Mouse (Mus musculus) forebrain, embryonic 10.5 days (tissue): ENCODE measurements around the gene B230219D22Rik. TPM values are rescaled to one million over a fixed set of nuclear protein-coding genes. Genes with fewer than 3 reads are reported as not detected.

Experiments used
- DNase-seq: peaks from one replicate; pipeline ENCODE4 v3.0.0-alpha.2; 2017; ENCODE audit warnings: low spot score; ENCODE audit errors: extremely low spot score
- H3K27ac ChIP-seq: fragments of 300-500 bp; sonication (generic); 2 replicates; pipeline ENCODE4 v1.5.1; 2016; ENCODE audit warnings: mild to moderate bottlenecking
- H3K27me3 ChIP-seq: fragments of 300-500 bp; sonication (generic); 2 replicates; pipeline ENCODE4 v1.6.1; 2016; ENCODE audit warnings: mild to moderate bottlenecking; ENCODE audit not compliant: poor library complexity, severe bottlenecking
- H3K36me3 ChIP-seq: fragments of 300-500 bp; sonication (generic); replicated peaks from 2 replicates; pipeline ENCODE4 v1.6.1; 2016; ENCODE audit warnings: mild to moderate bottlenecking, moderate library complexity
- H3K4me1 ChIP-seq: fragments of 300-500 bp; sonication (generic); 2 replicates; pipeline ENCODE4 v1.6.1; 2016
- H3K4me3 ChIP-seq: fragments of 300-500 bp; sonication (generic); 2 replicates; pipeline ENCODE4 v1.5.1; 2016; ENCODE audit warnings: mild to moderate bottlenecking, moderate library complexity
- H3K9me3 ChIP-seq: fragments of 300-500 bp; sonication (generic); 2 replicates; pipeline ENCODE4 v1.6.1; 2016; ENCODE audit warnings: mild to moderate bottlenecking, moderate library complexity
- WGBS: fragments of 180-500 bp; shearing (Covaris S2); methylation state at CpG from one replicate; pipeline ENCODE4 v1.1.7; 2016; 5-methylcytosine and 5-hydroxymethylcytosine counted together
- polyA plus RNA-seq: library from polyadenylated mRNA; unstranded; fragments of >200 nt; fragmentation: Nextera tagmentation; extraction: Ambion mirVana; gene quantifications from 2 replicates; pipeline ENCODE4 v1.2.1, GENCODE M21; 2016

B230219D22Rik gene
- polyA plus RNA-seq: 46.7 and 48.7 TPM in 2 replicates

DNA sequence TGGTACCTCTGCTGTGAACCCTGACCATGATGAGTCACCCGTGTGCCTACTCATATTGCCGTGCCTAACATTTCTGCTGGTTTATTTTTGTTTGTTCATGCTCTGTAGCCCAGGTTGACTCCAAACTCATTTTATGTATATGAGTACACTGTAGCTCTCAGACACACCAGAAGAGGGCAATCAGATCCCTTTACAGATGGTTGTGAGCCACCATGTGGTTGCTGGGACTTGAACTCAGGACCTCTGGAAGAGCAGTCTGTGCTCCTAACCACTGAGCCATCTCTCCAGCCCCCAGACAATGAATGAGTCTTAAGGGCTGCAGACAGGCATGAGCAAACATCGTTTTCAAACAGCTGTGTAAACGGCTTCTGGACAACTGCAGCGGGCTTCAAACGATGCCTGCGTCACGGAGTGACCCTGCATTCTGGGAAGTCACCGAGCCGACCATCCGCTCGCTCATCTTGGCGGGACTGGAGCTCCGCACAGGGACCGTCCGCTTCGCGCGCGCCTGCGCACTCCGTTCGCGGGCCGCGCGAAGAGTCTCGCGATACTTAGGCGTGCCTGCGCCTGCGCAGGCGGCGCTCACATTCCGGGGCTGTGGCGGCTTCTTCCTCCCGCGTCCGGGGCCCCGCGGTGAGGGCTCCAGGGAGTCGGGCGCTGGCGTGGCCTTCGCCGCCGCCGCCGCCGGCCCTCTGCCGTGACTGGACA lies at the start of gene B230219D22Rik:
Gene B230219D22Rik (plus strand): TSS at position 590 of the 708 bp plus-strand sequence.
- no peaks in the 10 kb centered on the region for H3K9me3 ChIP-seq
- H3K27me3 ChIP-seq: no peaks in the 10 kb centered on the region
- H3K4me1 ChIP-seq: peaks cover 34% of the 10 kb centered on the region
- 3% methylated on average over 51 of the region's 51 CpGs for WGBS
- DNase-seq: peak; percentile 91
- peak within 1 kb of the TSS; percentile 98 for H3K4me3 ChIP-seq
- H3K36me3 ChIP-seq: peaks cover 22% of the 10 kb centered on the region
- H3K27ac ChIP-seq: peak within 1 kb of the TSS; percentile 100

DNA sequence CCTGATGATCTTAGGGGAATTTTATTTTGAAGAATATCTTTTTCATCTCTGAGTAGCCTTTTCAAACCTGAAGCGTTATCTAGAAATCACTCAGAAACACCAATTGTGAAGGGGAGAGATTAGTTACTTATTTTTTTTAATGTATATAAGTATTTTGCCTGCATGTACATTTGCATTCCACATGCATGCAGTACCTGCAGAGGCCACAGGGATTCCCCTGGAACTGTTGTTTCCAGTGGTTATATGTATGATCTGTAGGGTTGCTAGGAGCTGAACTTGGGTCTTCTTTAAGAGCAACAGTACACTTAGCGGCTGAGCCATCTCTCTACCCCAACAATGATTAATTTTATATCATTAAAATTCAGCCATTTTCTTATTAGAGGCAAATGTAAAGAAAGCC lies 48.4 kb upstream of the B230219D22Rik start:
- Histone ChIP-seq H3K4me1 (no peaks in the 10 kb centered on the region), H3K9me3 (no peaks in the 10 kb centered on the region), H3K27ac (no peak overlapping the region), H3K36me3 (peaks cover 93% of the 10 kb centered on the region), H3K4me3 (no peak overlapping the region), H3K27me3 (no peaks in the 10 kb centered on the region)
- DNase-seq: no peak
- 95% methylated on average over 2 of the region's 2 CpGs for WGBS

DNA sequence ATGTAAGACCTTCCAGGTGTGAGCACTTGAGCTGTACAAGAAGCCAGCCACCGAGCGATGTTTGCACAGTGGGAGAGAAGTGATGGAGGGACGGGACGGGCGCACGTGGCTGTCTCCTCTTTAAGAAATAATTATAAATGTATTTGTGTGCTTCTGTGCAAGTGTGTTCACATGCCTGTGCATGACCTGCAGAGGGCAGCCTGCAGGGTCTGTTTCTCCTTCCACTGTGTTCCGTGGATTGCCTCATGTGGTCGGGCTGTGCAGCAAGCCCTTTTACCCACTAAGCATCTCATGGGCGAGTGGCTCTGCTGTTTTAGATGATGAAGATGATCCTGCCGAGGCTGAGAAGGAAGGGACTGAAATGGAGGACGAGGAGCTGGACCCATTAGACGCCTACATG lies 42.8 kb upstream of the B230219D22Rik start:
- Histone ChIP-seq H3K4me3 (no peak overlapping the region), H3K36me3 (peaks cover 100% of the 10 kb centered on the region), H3K9me3 (no peaks in the 10 kb centered on the region), H3K4me1 (no peaks in the 10 kb centered on the region), H3K27me3 (no peaks in the 10 kb centered on the region), H3K27ac (no peak overlapping the region)
- WGBS: 92% methylated on average over 12 of the region's 12 CpGs
- DNase-seq: no peak

DNA sequence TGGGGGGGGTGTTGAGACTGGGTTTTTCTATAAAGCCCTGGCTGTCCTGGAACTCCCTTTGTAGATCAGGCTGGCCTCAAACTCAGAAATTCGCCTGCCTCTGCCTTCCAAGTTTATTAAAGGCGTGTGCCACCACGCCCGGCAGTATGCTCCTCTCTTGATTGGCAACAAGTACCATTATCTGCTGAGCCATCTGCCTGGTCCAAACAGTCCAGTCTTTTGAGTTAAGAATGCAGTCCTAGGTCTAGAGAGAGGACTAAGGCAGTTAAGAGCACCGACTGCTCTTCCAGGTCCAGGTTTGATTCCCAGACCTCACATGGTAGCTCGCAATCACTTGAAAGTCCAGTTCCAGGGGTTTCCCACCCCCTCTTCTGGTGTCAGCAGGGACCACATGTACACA lies 41.9 kb upstream of the B230219D22Rik start:
- H3K27ac ChIP-seq: no peak overlapping the region
- DNase-seq: no peak
- H3K4me1 ChIP-seq: no peaks in the 10 kb centered on the region
- no peak overlapping the region for H3K4me3 ChIP-seq
- H3K36me3 ChIP-seq: peaks cover 100% of the 10 kb centered on the region
- H3K9me3 ChIP-seq: no peaks in the 10 kb centered on the region
- WGBS: 97% methylated on average over 6 of the region's 6 CpGs
- H3K27me3 ChIP-seq: no peaks in the 10 kb centered on the region

DNA sequence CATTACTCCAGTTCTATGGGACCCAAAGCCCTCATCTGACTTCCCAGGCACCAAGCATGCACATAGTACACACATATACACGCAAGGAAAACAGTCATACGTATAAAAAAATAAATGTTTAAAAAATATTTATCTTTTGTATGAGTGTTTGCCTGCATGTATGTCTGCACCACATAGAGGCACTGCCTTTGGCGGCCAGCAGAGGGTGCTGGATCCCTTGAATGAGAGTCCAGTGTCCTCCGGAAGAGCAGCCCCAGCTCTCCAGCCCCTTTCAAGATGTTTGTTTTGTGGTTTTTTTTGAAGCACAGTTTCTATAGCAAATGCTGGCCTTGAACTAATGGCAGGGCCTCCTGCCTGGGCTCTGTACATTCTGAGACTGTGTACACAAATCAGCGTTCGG lies 24.4 kb upstream of the B230219D22Rik start:
- no peaks in the 10 kb centered on the region for H3K4me1 ChIP-seq
- peaks cover 96% of the 10 kb centered on the region for H3K36me3 ChIP-seq
- no peak overlapping the region for H3K27ac ChIP-seq
- H3K27me3 ChIP-seq: no peaks in the 10 kb centered on the region
- no peak overlapping the region for H3K4me3 ChIP-seq
- 82% methylated on average over 6 of the region's 6 CpGs for WGBS
- peak; percentile 25 for DNase-seq
- H3K9me3 ChIP-seq: no peaks in the 10 kb centered on the region; the same call in 1 of the 2 replicates

DNA sequence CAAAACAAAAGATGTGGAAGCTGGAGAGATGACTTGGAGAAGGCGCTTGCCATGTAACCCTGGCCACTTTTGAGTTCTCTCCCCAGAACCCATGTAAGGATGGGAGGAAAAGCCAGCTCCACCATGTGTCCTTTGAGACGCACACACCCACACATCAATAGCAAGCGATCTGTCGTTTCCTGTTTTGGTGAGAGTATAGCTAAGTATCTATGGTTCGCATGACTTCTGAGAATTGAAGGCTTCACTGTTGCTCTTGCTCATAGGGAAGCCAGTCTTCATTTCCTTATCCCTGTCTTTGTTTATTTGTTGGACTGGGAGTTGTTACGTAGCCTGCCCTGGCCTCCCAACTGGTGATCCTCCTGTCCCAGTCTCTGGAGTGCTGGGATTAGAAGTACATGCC lies 20.2 kb upstream of the B230219D22Rik start:
- H3K36me3 ChIP-seq: peaks cover 96% of the 10 kb centered on the region
- WGBS: 95% methylated on average over 6 of the region's 6 CpGs

DNA sequence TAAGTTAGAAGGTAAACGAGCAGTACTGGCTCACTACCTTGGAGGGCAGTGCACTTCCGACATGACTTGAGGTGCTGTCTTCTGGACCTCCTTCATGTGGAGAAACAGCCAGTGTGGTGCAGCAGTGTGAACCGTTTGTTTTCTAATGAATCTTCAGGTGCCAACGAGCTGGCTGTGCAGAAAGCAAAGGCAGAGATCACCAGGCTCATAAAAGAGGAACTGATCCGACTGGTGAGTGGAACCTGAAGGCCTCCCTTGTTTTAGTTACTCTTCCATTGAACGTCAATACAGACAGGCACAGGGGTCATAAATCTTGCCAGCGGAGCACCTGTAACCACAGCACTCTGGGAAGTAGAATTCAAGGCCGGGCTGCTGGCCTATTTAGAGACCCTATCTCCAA lies 15.6 kb upstream of the B230219D22Rik start:
- 95% methylated on average over 8 of the region's 8 CpGs for WGBS

More for the DNA sequence above, 20.2 kb upstream of the B230219D22Rik start:
- no peak overlapping the region for H3K27ac ChIP-seq
- no peaks in the 10 kb centered on the region for H3K27me3 ChIP-seq
- no peaks in the 10 kb centered on the region; the same call in 1 of the 2 replicates for H3K9me3 ChIP-seq
- DNase-seq: no peak
- H3K4me3 ChIP-seq: no peak overlapping the region
- no peaks in the 10 kb centered on the region for H3K4me1 ChIP-seq

DNA sequence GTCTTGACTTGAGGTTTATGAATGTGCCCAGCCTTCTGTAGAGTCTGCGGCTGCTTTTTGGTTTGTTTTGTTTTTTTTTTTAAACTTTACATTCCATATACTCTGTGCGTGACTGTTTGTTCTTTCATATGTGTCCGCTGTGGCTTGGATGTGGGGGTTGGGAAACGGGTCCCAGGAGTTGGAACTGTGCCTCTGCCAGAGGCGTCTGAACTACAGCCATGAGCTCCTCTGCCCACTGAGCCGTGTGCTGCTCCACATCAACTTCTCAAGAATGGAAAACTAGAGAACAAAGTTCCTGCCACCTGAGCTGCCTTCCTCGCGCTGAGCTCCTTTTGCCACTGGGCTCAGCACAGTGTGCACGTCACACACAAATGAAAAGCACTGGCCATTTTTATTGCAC lies 10.7 kb upstream of the B230219D22Rik start:
- Histone ChIP-seq H3K27ac (no peak overlapping the region), H3K4me1 (peaks cover 8% of the 10 kb centered on the region), H3K27me3 (no peaks in the 10 kb centered on the region), H3K36me3 (peaks cover 59% of the 10 kb centered on the region), H3K4me3 (no peak overlapping the region), H3K9me3 (no peaks in the 10 kb centered on the region)
- DNase-seq: no peak
- 93% methylated on average over 9 of the region's 9 CpGs for WGBS

More for the DNA sequence above, 15.6 kb upstream of the B230219D22Rik start:
- peaks cover 98% of the 10 kb centered on the region for H3K36me3 ChIP-seq
- H3K4me1 ChIP-seq: no peaks in the 10 kb centered on the region
- H3K27me3 ChIP-seq: no peaks in the 10 kb centered on the region
- H3K4me3 ChIP-seq: no peak overlapping the region
- no peak overlapping the region for H3K27ac ChIP-seq
- DNase-seq: no peak
- H3K9me3 ChIP-seq: no peaks in the 10 kb centered on the region

DNA sequence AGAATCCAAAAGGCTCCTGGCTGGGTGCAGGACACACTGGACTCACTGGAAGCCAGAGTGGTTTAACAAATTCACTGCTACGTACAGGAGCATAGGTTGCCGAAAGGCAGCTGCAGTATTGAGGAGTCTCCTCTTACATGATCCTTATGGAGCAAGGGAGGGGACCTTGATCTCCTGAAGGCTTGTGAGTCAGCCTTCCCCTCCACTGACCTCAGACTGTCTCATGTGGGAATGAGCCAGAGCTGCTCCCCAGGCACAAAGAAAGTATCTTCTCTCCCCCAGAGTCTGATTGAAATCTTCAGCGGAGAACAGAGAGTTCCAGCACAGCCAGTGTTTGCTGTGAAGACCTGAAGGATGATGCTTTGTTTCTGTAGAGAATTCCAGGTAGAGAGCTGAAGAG lies 9.3 kb upstream of the B230219D22Rik start:
- Histone ChIP-seq H3K27ac (no peak overlapping the region), H3K4me3 (no peak overlapping the region), H3K9me3 (no peaks in the 10 kb centered on the region), H3K36me3 (peaks cover 45% of the 10 kb centered on the region), H3K27me3 (no peaks in the 10 kb centered on the region), H3K4me1 (peaks cover 22% of the 10 kb centered on the region)
- WGBS: 97% methylated on average over 3 of the region's 3 CpGs
- DNase-seq: no peak

DNA sequence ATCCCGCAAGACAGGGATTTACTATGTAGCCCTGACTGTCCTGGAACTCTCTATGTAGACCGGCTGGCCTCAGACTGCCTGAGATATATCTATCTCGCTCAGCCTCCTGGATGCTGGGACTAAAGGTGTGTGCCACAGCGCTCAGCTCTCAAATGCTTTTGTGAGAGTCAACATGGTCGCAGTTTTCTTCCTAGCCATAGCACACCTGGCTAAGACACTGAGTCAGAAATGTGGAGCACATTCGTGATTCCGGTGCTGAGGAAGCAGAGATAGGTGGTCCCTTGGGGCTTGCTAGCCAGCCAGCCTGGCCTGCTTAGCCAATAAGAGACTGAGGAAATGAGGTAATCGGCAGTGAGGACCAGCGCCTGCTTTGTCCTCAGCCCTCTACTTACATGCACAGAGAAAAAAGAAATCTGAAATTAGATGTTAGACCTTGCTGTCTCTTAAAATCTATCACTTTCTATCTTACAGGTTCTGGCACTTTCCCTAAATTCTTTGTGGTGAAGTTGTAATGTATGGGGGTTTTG lies 6.8 kb upstream of the B230219D22Rik start:
- peaks cover 22% of the 10 kb centered on the region for H3K4me1 ChIP-seq
- WGBS: 77% methylated on average over 9 of the region's 9 CpGs

DNA sequence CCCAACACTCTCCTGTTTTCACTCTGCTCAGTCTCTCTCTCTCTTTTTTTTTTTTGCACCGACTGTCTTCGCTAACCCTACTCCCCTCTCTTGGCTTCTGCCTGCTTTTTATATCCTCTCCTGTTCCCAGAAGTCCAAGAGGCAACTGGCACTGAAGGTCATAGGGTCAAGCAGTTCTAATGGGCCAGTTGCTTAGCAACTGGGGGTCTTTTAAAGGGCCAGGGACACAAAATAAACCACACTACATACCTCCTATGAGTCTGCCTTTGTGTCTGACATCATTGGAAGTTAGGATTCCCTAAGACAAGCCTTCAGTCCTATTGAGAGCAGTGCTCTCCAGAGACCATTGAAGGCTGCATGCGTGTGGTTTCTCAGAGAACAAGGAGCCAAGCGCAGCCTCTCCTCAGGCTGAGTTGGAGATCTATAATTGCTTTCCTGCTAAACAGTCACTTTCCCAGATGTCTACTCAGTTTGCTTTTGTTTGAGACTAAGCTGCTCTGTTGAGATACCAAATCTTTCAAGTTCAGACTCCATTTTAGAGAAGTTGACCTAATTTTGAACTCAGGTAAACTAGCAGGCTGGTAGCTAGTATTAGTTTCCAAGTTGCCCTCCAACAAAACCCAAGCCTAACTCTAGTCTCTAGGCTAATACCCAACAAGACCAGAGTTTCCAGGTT lies 4.9 kb upstream of the B230219D22Rik start:
- no peak overlapping the region for H3K4me3 ChIP-seq
- H3K27me3 ChIP-seq: no peaks in the 10 kb centered on the region
- H3K27ac ChIP-seq: peak overlapping the region; percentile 65
- H3K36me3 ChIP-seq: peaks cover 4% of the 10 kb centered on the region; the same call in 1 of the 2 replicates
- no peaks in the 10 kb centered on the region for H3K9me3 ChIP-seq
- WGBS: 27% methylated on average over 4 of the region's 4 CpGs
- peaks cover 29% of the 10 kb centered on the region for H3K4me1 ChIP-seq
- peak; percentile 50 for DNase-seq

More for the DNA sequence above, 6.8 kb upstream of the B230219D22Rik start:
- no peak overlapping the region for H3K4me3 ChIP-seq
- H3K27ac ChIP-seq: peak overlapping the region; percentile 36; the same call in 1 of the 2 replicates
- no peak for DNase-seq
- no peaks in the 10 kb centered on the region for H3K27me3 ChIP-seq
- no peaks in the 10 kb centered on the region for H3K9me3 ChIP-seq
- H3K36me3 ChIP-seq: peaks cover 20% of the 10 kb centered on the region

DNA sequence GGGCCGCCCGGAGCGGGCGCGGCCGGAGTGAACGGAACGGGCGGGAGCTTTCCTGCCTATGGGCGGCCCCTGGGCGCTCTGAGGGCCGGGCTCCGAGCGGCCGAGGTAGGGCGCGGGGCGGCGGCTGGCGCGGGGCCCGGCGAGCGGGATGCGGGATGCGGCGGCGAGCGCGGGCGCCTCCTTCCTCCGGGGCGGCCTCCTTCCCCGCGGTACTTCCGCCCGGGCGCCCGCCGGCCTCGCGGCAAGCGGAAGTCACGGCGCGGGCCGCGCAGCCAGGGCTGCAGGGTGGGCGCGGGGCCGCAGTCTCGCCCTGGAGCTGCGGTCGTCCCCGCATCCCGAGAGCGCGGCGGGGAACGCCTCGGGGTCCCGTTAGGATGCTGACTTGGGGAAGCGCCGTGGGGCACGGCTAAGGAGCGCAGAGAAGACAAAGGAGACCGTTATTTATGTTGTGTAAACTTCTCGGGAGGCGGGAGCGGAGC lies 358 bp downstream of the B230219D22Rik start:
- WGBS: under 1% methylated on average over 53 of the region's 70 CpGs
- Histone ChIP-seq H3K4me3 (peak overlapping the region; percentile 98), H3K27me3 (no peaks in the 10 kb centered on the region), H3K4me1 (peaks cover 28% of the 10 kb centered on the region), H3K27ac (peak overlapping the region; percentile 100), H3K9me3 (no peaks in the 10 kb centered on the region), H3K36me3 (peaks cover 26% of the 10 kb centered on the region)
- DNase-seq: no peak

DNA sequence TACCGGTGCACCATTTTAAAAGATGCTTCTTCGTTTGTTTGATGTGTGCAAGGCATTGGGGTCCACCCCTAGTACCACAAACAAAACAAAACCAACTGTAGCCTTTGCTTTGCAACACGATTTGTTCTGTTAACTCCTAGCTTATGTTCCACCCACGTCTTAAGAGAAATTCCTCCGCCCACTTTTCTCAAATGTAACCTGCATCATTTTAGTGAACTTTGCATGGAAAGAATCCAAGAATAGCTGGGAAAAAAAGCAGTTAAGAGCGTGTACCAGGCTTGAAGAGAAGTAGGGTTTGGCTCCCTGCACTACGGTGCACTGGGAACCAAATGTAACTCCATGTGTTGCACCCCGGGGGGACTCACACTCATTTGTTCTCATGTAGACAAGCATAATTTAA lies 1.2 kb downstream of the B230219D22Rik start:
- Histone ChIP-seq H3K36me3 (peaks cover 35% of the 10 kb centered on the region), H3K4me3 (peak overlapping the region; percentile 98), H3K27ac (peak overlapping the region; percentile 100), H3K4me1 (peaks cover 24% of the 10 kb centered on the region), H3K9me3 (no peaks in the 10 kb centered on the region), H3K27me3 (no peaks in the 10 kb centered on the region)
- WGBS: 34% methylated on average over 8 of the region's 8 CpGs
- DNase-seq: no peak
